Mouse (Mus musculus): ENCODE results near the gene Ccdc141. TPM values are rescaled to one million over a fixed set of nuclear protein-coding genes. Genes with fewer than 3 reads are reported as not detected.

Gene Ccdc141
- polyA plus RNA-seq, 1 experiment from 2014 or later, result 10.7 TPM

DNA sequence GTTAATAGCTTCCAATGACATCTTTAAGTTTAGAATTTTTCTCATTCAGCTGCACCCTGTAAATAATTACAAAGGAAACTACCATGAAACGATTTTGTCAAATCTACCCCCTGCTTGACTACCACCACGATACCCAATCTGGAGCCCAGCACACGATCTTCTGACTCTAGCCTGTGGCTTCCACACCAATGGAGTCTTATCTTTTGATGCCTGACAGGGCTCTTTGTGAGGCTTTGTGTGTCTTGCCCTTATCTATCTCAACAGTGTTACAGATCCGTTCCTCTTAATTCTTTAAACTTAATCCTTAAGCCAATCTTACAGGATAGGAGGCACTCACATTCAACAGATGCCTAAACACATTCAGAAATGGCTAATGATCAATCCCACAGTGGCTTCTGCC is 16.4 kb downstream of the Ccdc141 start:
- no peaks in the 10 kb centered on the region for H3K9me3 ChIP-seq (ENCODE audit: control insufficient read depth, low read length)
- H3K36me3 ChIP-seq (replicated peaks; ENCODE audit: control insufficient read depth, insufficient read depth), result no peaks in the 10 kb centered on the region
- 65% methylated on average over 4 of the region's 4 CpGs for WGBS
- H3K9ac ChIP-seq, result no peak overlapping the region
- H3K4me3 ChIP-seq (replicated peaks; ENCODE audit: low read length), result no peak overlapping the region
- H3K4me1 ChIP-seq (replicated peaks; ENCODE audit: control insufficient read depth, insufficient read depth, low read length), result no peaks in the 10 kb centered on the region
- no peak for ATAC-seq (ENCODE audit: low FRiP score)
- no peak overlapping the region for H3K27ac ChIP-seq
- DNase-seq (ENCODE audit: low spot score), result no peak
- H3K27me3 ChIP-seq (ENCODE audit: control insufficient read depth, insufficient read depth, low read length), result no peaks in the 10 kb centered on the region
- H3K4me2 ChIP-seq (replicated peaks), result no peak overlapping the region

DNA sequence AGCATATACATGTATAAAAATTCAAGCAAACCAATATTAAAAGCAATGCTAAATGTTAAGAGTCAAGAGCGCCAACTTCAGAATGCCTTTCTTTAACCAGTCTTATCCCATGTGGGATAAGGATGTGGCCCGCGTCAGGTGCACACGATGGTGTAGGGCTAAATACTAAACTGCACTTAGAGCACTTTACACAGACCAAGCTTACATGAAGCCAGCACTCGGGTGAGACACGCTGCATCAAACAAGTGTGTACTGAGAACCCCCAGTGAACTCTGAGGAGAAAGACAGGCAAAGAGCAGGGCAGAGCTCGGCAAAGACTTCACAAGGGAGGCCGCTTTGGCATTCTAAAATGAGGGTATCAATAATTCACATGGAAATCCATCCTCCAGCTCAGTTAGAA is 19.2 kb downstream of the Ccdc141 start:
- H3K9ac ChIP-seq, result no peak overlapping the region
- 91% methylated on average over 8 of the region's 8 CpGs for WGBS
- 0 out of 2 replicates have a peak, but pooled peaks have one; percentile 6 for ATAC-seq (ENCODE audit: low FRiP score)

DNA sequence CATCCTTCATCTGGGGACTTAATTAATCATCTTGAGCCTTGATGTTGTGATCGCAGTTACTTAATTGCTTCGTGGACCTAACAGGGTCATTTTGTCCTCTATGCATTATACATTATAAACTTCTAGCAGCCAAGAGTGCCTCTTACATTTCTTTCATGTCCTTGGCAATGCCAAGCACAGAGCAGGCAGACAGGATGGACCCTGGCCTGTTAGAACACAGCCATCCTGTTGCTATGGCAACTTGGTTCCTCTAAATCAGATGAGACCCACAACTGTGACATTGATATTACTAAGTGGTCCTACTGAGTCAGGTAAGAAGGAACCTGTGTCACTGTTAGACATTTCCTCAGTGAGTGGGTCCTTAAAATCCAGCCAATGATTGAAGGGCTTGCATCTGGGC is 20.9 kb downstream of the Ccdc141 start:
- Histone ChIP-seq H3K4me2 (replicated peaks) (no peak overlapping the region), H3K4me1 (replicated peaks; ENCODE audit: control insufficient read depth, insufficient read depth, low read length) (peaks cover 5% of the 10 kb centered on the region; the same call in 1 of the 2 replicates), H3K4me3 (replicated peaks; ENCODE audit: low read length) (no peak overlapping the region), H3K27ac (no peak overlapping the region), H3K9ac (no peak overlapping the region), H3K36me3 (replicated peaks; ENCODE audit: control insufficient read depth, insufficient read depth) (no peaks in the 10 kb centered on the region), H3K9me3 (ENCODE audit: control insufficient read depth, low read length) (no peaks in the 10 kb centered on the region), H3K27me3 (ENCODE audit: control insufficient read depth, insufficient read depth, low read length) (no peaks in the 10 kb centered on the region)
- WGBS, result 41% methylated on average over 2 of the region's 2 CpGs
- ATAC-seq (ENCODE audit: low FRiP score) (no peak), DNase-seq (ENCODE audit: low spot score) (no peak)

More for the DNA sequence above, 19.2 kb downstream of the Ccdc141 start:
- H3K27ac ChIP-seq, result no peak overlapping the region
- DNase-seq (ENCODE audit: low spot score), result no peak
- peaks cover 5% of the 10 kb centered on the region; the same call in 1 of the 2 replicates for H3K4me1 ChIP-seq (replicated peaks; ENCODE audit: control insufficient read depth, insufficient read depth, low read length)
- no peaks in the 10 kb centered on the region for H3K27me3 ChIP-seq (ENCODE audit: control insufficient read depth, insufficient read depth, low read length)
- H3K9me3 ChIP-seq (ENCODE audit: control insufficient read depth, low read length), result no peaks in the 10 kb centered on the region
- H3K4me2 ChIP-seq (replicated peaks), result no peak overlapping the region
- no peaks in the 10 kb centered on the region for H3K36me3 ChIP-seq (replicated peaks; ENCODE audit: control insufficient read depth, insufficient read depth)
- H3K4me3 ChIP-seq (replicated peaks; ENCODE audit: low read length), result no peak overlapping the region

DNA sequence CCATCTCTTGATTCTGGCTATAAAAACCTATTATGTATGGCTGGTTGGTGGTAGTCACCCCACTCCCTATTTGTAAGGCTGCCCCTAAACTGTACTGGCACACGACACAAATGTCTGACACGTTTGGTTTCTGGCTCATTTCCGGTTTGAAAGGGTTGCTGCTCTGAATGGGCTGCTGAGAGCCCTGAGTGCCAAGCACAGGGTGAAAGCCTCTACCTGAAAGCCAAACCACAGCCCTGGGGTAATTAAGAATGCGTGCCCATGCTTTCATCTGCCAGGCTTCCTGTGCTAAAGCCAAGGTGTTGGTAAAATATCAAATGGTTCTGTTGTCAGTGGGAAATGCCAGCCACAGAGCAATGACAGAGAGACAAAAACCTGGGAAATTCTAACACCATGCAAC is 22.2 kb downstream of the Ccdc141 start:
- no peak for ATAC-seq (ENCODE audit: low FRiP score)
- WGBS, result 58% methylated on average over 4 of the region's 4 CpGs
- H3K27ac ChIP-seq, result no peak overlapping the region

DNA sequence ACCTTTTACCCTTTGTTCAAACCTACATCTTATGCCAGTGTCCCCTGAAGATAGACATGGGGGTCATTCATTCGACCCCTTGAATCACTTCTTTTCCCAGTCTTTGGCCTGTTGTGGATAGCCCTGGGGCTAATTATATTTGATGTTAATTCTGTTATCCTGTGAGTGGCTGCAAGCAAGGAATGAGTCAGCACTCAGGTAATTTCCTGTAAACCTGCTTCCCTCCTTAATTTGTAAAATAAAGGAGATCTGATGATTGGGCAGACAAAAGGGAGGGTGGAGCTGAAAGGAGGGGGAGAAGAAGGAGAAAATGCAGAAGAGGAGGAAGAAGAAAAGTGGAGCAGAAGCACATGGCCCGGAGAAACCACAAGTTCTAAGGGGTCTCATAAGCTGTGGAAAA is 23.5 kb downstream of the Ccdc141 start:
- H3K9me3 ChIP-seq (ENCODE audit: control insufficient read depth, low read length), result no peaks in the 10 kb centered on the region
- WGBS, result 85% methylated on average over 2 of the region's 2 CpGs

More for the DNA sequence above, 22.2 kb downstream of the Ccdc141 start:
- Histone ChIP-seq H3K4me1 (replicated peaks; ENCODE audit: control insufficient read depth, insufficient read depth, low read length) (peaks cover 5% of the 10 kb centered on the region; the same call in 1 of the 2 replicates), H3K27me3 (ENCODE audit: control insufficient read depth, insufficient read depth, low read length) (no peaks in the 10 kb centered on the region), H3K4me2 (replicated peaks) (no peak overlapping the region), H3K9ac (no peak overlapping the region), H3K9me3 (ENCODE audit: control insufficient read depth, low read length) (no peaks in the 10 kb centered on the region), H3K4me3 (replicated peaks; ENCODE audit: low read length) (no peak overlapping the region), H3K36me3 (replicated peaks; ENCODE audit: control insufficient read depth, insufficient read depth) (no peaks in the 10 kb centered on the region)
- no peak for DNase-seq (ENCODE audit: low spot score)

DNA sequence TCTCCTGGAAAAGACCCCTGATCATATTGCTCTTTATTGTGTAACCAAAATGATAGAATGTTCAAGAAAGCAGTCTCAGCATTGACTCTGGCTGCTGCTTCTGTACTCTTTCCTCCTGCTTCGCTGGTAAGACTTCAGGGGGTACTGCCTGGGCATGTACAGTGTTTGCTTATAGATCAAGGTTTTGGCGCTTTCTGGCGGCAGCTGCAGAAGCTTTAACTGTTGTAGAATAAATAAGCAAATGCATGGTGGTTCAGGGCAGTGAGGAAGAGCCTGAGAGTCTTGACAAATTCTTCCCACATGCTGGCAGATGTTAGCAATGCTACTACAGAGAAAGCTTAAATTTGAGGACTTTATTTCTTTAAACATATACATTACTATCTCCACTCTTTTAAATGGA is 24.1 kb downstream of the Ccdc141 start:
- Histone ChIP-seq H3K9me3 (ENCODE audit: control insufficient read depth, low read length) (no peaks in the 10 kb centered on the region), H3K4me3 (replicated peaks; ENCODE audit: low read length) (no peak overlapping the region), H3K4me2 (replicated peaks) (no peak overlapping the region), H3K9ac (no peak overlapping the region), H3K27ac (no peak overlapping the region), H3K4me1 (replicated peaks; ENCODE audit: control insufficient read depth, insufficient read depth, low read length) (peaks cover 5% of the 10 kb centered on the region; the same call in 1 of the 2 replicates), H3K36me3 (replicated peaks; ENCODE audit: control insufficient read depth, insufficient read depth) (no peaks in the 10 kb centered on the region), H3K27me3 (ENCODE audit: control insufficient read depth, insufficient read depth, low read length) (no peaks in the 10 kb centered on the region)
- 70% methylated on average over 3 of the region's 3 CpGs for WGBS
- no peak for ATAC-seq (ENCODE audit: low FRiP score)
- no peak for DNase-seq (ENCODE audit: low spot score)

More for the DNA sequence above, 23.5 kb downstream of the Ccdc141 start:
- no peak overlapping the region for H3K9ac ChIP-seq
- H3K4me1 ChIP-seq (replicated peaks; ENCODE audit: control insufficient read depth, insufficient read depth, low read length), result peaks cover 5% of the 10 kb centered on the region; the same call in 1 of the 2 replicates
- DNase-seq (ENCODE audit: low spot score) (no peak), ATAC-seq (ENCODE audit: low FRiP score) (no peak)
- no peaks in the 10 kb centered on the region for H3K27me3 ChIP-seq (ENCODE audit: control insufficient read depth, insufficient read depth, low read length)
- no peak overlapping the region for H3K4me2 ChIP-seq (replicated peaks)
- no peaks in the 10 kb centered on the region for H3K36me3 ChIP-seq (replicated peaks; ENCODE audit: control insufficient read depth, insufficient read depth)
- no peak overlapping the region for H3K4me3 ChIP-seq (replicated peaks; ENCODE audit: low read length)
- no peak overlapping the region for H3K27ac ChIP-seq

DNA sequence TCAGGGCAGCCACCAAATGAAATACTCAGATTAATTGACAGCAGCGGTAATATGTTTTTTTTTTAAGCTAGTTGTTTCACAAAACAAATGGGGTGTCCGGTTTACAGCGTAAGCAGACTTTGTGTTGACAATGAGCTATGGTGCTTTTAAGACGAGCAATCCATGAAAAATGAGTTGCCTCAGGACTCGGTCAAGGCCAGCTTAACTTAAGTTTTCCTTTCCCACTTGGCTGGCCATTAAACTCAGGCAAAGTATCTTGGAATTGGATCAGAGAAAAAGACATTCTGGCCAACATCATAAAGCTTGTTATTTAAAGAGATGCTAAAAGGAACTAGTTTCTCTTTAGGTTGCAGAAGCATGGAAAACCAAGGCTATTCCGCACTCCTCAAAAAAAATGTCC is 26.9 kb downstream of the Ccdc141 start:
- Histone ChIP-seq H3K36me3 (replicated peaks; ENCODE audit: control insufficient read depth, insufficient read depth) (no peaks in the 10 kb centered on the region), H3K9me3 (ENCODE audit: control insufficient read depth, low read length) (no peaks in the 10 kb centered on the region), H3K27me3 (ENCODE audit: control insufficient read depth, insufficient read depth, low read length) (no peaks in the 10 kb centered on the region), H3K4me2 (replicated peaks) (no peak overlapping the region), H3K4me1 (replicated peaks; ENCODE audit: control insufficient read depth, insufficient read depth, low read length) (peaks cover 5% of the 10 kb centered on the region; the same call in 1 of the 2 replicates), H3K9ac (no peak overlapping the region), H3K27ac (no peak overlapping the region), H3K4me3 (replicated peaks; ENCODE audit: low read length) (no peak overlapping the region)
- DNase-seq (ENCODE audit: low spot score), result no peak
- ATAC-seq (ENCODE audit: low FRiP score), result no peak
- WGBS, result 71% methylated on average over 6 of the region's 6 CpGs

DNA sequence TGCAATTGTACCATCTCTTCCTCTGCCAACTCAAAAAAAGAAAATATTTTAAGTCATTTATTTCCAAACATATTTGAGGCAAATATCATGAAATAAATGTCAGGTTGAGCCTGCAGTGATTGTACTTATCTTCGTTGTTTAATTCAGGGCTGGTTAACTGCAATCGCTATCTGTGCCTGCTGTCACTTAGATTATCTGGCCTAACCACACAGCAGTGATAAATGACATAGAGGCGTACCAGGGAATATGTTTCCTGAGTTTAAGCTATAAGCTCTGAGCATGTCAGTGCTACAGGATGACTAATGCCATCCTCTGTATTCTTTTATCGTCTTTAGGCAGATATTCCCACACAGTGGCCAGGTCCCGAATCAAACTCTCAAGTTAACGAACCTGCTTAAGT is 31.6 kb downstream of the Ccdc141 start:
- Histone ChIP-seq H3K9me3 (ENCODE audit: control insufficient read depth, low read length) (no peaks in the 10 kb centered on the region), H3K27ac (no peak overlapping the region), H3K4me3 (replicated peaks; ENCODE audit: low read length) (no peak overlapping the region), H3K9ac (no peak overlapping the region), H3K36me3 (replicated peaks; ENCODE audit: control insufficient read depth, insufficient read depth) (no peaks in the 10 kb centered on the region), H3K27me3 (ENCODE audit: control insufficient read depth, insufficient read depth, low read length) (no peaks in the 10 kb centered on the region), H3K4me1 (replicated peaks; ENCODE audit: control insufficient read depth, insufficient read depth, low read length) (no peaks in the 10 kb centered on the region), H3K4me2 (replicated peaks) (no peak overlapping the region)
- ATAC-seq (ENCODE audit: low FRiP score), result no peak
- no peak for DNase-seq (ENCODE audit: low spot score)
- 91% methylated on average over 6 of the region's 6 CpGs for WGBS

DNA sequence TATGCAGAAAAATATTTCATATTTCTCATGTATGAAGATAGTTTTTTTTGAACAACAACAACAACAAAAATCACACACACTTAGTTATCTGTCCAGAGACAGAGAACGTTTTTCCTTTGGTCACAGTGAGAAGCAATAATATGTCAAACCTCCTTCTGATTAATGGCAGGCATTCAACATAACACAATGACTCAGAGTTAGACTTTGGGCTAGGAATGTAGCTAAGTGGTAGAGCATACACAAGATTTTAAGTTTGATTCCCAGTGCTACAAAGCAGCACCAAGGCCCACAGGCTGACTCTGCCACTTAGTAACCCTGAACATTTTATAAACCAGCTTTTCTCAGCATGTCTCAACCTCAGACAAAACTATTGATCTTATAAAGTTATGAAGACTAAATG is 35.5 kb downstream of the Ccdc141 start:
- no peaks in the 10 kb centered on the region for H3K27me3 ChIP-seq (ENCODE audit: control insufficient read depth, insufficient read depth, low read length)
- no peaks in the 10 kb centered on the region for H3K9me3 ChIP-seq (ENCODE audit: control insufficient read depth, low read length)
- H3K4me2 ChIP-seq (replicated peaks), result no peak overlapping the region
- no peak overlapping the region for H3K27ac ChIP-seq
- H3K9ac ChIP-seq, result no peak overlapping the region
- ATAC-seq (ENCODE audit: low FRiP score) (no peak), DNase-seq (ENCODE audit: low spot score) (no peak)
- H3K4me1 ChIP-seq (replicated peaks; ENCODE audit: control insufficient read depth, insufficient read depth, low read length), result no peaks in the 10 kb centered on the region
- H3K4me3 ChIP-seq (replicated peaks; ENCODE audit: low read length), result no peak overlapping the region
- 50% methylated on average over 1 of the region's 1 CpGs for WGBS
- no peaks in the 10 kb centered on the region for H3K36me3 ChIP-seq (replicated peaks; ENCODE audit: control insufficient read depth, insufficient read depth)

DNA sequence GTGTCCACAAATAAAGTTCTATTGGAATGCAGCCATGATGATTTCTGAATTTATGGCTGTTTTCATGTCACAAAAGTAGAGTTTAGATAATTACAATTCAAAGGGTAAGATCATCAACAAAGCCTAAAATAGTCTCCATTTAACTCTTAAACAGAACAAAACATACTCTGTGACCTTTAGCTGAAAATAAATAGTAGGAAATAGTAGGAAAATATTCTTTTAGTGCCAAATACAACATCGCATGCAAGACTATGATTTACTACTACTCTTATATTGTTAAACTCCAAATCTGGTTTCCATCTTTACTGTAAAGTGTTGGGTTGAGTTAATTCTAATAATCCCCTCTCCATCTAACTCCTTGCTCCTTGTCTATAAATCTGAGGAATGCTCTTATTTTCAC is 37.0 kb downstream of the Ccdc141 start:
- H3K36me3 ChIP-seq (replicated peaks; ENCODE audit: control insufficient read depth, insufficient read depth), result no peaks in the 10 kb centered on the region
- H3K27ac ChIP-seq, result no peak overlapping the region
- H3K9ac ChIP-seq, result no peak overlapping the region
- H3K27me3 ChIP-seq (ENCODE audit: control insufficient read depth, insufficient read depth, low read length), result no peaks in the 10 kb centered on the region
- ATAC-seq (ENCODE audit: low FRiP score), result no peak
- no peak overlapping the region for H3K4me3 ChIP-seq (replicated peaks; ENCODE audit: low read length)
- WGBS, result 98% methylated on average over 1 of the region's 1 CpGs
- H3K4me2 ChIP-seq (replicated peaks), result no peak overlapping the region
- DNase-seq (ENCODE audit: low spot score), result no peak
- H3K9me3 ChIP-seq (ENCODE audit: control insufficient read depth, low read length), result no peaks in the 10 kb centered on the region
- H3K4me1 ChIP-seq (replicated peaks; ENCODE audit: control insufficient read depth, insufficient read depth, low read length), result no peaks in the 10 kb centered on the region
